Mouse (Mus musculus) midbrain, postnatal 0 days (tissue): ENCODE measurements around the gene Plekho2. TPM values are rescaled to one million over a fixed set of nuclear protein-coding genes. Genes with fewer than 3 reads are reported as not detected.

ENCODE experiments used
- ATAC-seq: fragments of 200-750 bp; cut with Nextera tagmentation; 2 replicates; pipeline ENCODE4 v1.8.0; 2017; ENCODE audit warnings: moderate number of reproducible peaks, mild to moderate bottlenecking, moderate TSS enrichment, moderate library complexity; ENCODE audit not compliant: low FRiP score
- DNase-seq: peaks from one replicate; pipeline ENCODE4 v3.0.0-alpha.2; 2015; ENCODE audit warnings: low spot score
- H3K27ac ChIP-seq: fragments of 300-500 bp; sonication (generic); 2 replicates; pipeline ENCODE4 v1.5.1; 2014; ENCODE audit warnings: low read depth, mild to moderate bottlenecking, low read length, mixed read lengths
- H3K27me3 ChIP-seq: fragments of 300-500 bp; sonication (generic); 2 replicates; pipeline ENCODE4 v1.6.1; 2014; ENCODE audit warnings: low read length, control low read depth, mixed read lengths; ENCODE audit not compliant: insufficient read depth
- H3K36me3 ChIP-seq: fragments of 300-500 bp; sonication (generic); 2 replicates; pipeline ENCODE4 v1.6.1; 2014; ENCODE audit warnings: low read length, control low read depth, mixed read lengths; ENCODE audit not compliant: insufficient read depth
- H3K4me1 ChIP-seq: fragments of 300-500 bp; sonication (generic); 2 replicates; pipeline ENCODE4 v1.6.1; 2014; ENCODE audit warnings: mild to moderate bottlenecking, control low read depth, antibody characterized with exemption, low read length, mixed read lengths; ENCODE audit not compliant: insufficient read depth
- H3K4me2 ChIP-seq: fragments of 300-500 bp; sonication (generic); 2 replicates; pipeline ENCODE4 v1.6.1; 2014; ENCODE audit warnings: low read depth, mild to moderate bottlenecking, low read length, mixed read lengths; ENCODE audit not compliant: poor library complexity, severe bottlenecking
- H3K4me3 ChIP-seq: fragments of 300-500 bp; sonication (generic); 2 replicates; pipeline ENCODE4 v1.5.1; 2014; ENCODE audit warnings: low read depth, mild to moderate bottlenecking, low read length, moderate library complexity
- H3K9ac ChIP-seq: fragments of 300-500 bp; sonication (generic); replicated peaks from 2 replicates; pipeline ENCODE4 v1.6.1; 2014; ENCODE audit warnings: mild to moderate bottlenecking, low read length, moderate library complexity, mixed read lengths; ENCODE audit not compliant: poor library complexity, severe bottlenecking
- H3K9me3 ChIP-seq: fragments of 300-500 bp; sonication (generic); 2 replicates; pipeline ENCODE4 v1.6.1; 2016; ENCODE audit warnings: low read length, control low read depth
- CTCF ChIP-seq: IDR thresholded peaks from 2 replicates; pipeline ENCODE4 v1.5.1; 2016; ENCODE audit warnings: antibody characterized with exemption, mild to moderate bottlenecking
- WGBS: fragments of 180-500 bp; shearing (Covaris S2); extraction: QIAGEN DNeasy Blood & Tissue Kit; methylation state at CpG from one replicate; pipeline ENCODE4 v1.1.7; 2014; 5-methylcytosine and 5-hydroxymethylcytosine counted together
- polyA plus RNA-seq: library from polyadenylated mRNA; unstranded; fragments of >200 nt; fragmentation: Nextera tagmentation; extraction: Ambion mirVana; gene quantifications from 2 replicates; pipeline ENCODE4 v1.2.1, GENCODE M21; 2015
- total RNA-seq: library from RNA; depleted of rRNA; stranded (reverse); fragments of >200 nt; gene quantifications from 2 replicates; pipeline ENCODE4 v1.2.3, GENCODE M21; 2014

Gene Plekho2
- total and polyA plus RNA-seq, 2 experiments from 2014 or later = 3.1 to 9.0 TPM

DNA sequence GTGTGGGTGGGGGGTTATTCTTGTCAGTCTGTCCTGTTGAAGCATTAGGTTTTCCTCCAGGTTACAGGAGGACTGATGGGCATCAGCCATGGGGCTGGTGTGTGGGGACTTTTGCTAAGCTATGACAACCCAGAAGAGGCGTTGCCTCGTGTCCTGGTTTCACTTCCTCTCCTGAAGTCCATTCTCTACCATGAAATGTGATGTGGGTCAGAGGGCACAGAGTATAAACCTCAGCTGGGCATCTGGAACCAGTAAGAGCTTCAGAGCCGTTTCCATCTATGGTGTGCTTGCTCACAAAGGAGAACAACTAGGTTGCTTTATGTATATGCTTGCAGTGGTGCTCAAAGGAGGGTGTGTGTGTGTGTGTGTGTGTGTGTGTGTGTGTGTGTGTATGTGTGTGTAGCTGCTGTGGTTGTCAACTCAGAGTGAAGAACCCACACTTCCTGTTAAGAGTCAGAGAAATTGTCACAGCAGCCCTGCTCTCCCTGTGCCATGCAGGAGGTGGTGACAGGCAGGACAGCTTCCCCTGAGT is 44.6 kb downstream of the Plekho2 start:
- Histone ChIP-seq H3K9me3 (no peaks in the 10 kb centered on the region), H3K9ac (no peak overlapping the region), H3K27me3 (no peaks in the 10 kb centered on the region), H3K27ac (no peak overlapping the region), H3K4me3 (no peak overlapping the region), H3K36me3 (no peaks in the 10 kb centered on the region), H3K4me2 (no peak overlapping the region), H3K4me1 (no peaks in the 10 kb centered on the region)
- DNase-seq (no peak), ATAC-seq (no peak)
- 74% methylated on average over 3 of the region's 3 CpGs for whole genome bisulfite sequencing
- TF ChIP-seq CTCF = no peak

DNA sequence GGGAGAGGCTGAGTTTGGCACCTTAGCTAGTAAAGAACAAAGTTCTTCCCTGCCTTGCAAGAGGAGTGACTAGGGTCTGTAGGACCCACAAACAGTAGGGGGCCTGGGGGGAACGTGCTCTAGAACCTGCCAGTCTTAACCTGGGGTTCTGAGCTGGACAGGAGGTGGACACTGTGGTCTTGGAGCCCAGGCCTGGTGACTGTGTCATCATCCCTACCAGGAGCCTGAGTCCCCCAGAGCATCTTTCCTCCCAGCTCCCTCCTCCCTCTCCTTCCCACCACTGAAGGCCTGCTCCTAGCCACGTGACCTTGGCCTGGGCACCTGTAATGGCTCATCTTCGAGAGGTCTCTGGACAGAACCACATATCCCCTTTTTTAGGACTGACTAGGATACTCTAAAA is 45.7 kb downstream of the Plekho2 start:
- DNase-seq (no peak), ATAC-seq (no peak)
- Histone ChIP-seq H3K9ac (no peak overlapping the region), H3K4me1 (no peaks in the 10 kb centered on the region), H3K36me3 (no peaks in the 10 kb centered on the region), H3K4me2 (no peak overlapping the region), H3K27ac (no peak overlapping the region), H3K27me3 (no peaks in the 10 kb centered on the region), H3K4me3 (no peak overlapping the region), H3K9me3 (no peaks in the 10 kb centered on the region)
- no peak for TF ChIP-seq CTCF
- WGBS = 83% methylated on average over 3 of the region's 3 CpGs

DNA sequence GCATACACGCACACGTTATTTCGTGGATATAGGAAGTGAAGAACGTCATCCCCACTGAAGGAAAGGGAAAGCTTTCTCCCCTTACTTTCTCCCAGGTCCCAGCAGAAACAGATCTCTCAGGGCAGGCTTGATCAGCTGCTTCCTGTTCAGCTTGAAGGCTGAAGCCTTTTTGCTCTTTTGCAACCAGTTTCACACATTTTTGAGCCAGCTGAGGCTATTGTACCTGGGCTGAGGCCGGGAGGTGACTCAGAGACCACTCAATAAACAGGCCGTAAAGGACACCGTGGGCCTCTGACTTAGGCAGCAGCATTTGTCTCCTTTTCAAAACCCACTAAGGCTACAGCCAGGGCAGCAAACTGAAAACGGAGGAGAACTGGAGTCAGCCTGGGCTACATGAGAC is 46.9 kb downstream of the Plekho2 start:
- H3K9me3 ChIP-seq = no peaks in the 10 kb centered on the region
- 85% methylated on average over 8 of the region's 8 CpGs for WGBS
- ATAC-seq (no peak), DNase-seq (no peak)
- H3K4me3 ChIP-seq = no peak overlapping the region
- no peaks in the 10 kb centered on the region for H3K4me1 ChIP-seq
- no peak overlapping the region for H3K27ac ChIP-seq
- H3K36me3 ChIP-seq = no peaks in the 10 kb centered on the region
- H3K27me3 ChIP-seq = no peaks in the 10 kb centered on the region
- no peak overlapping the region for H3K9ac ChIP-seq
- TF ChIP-seq CTCF = no peak
- H3K4me2 ChIP-seq = no peak overlapping the region

DNA sequence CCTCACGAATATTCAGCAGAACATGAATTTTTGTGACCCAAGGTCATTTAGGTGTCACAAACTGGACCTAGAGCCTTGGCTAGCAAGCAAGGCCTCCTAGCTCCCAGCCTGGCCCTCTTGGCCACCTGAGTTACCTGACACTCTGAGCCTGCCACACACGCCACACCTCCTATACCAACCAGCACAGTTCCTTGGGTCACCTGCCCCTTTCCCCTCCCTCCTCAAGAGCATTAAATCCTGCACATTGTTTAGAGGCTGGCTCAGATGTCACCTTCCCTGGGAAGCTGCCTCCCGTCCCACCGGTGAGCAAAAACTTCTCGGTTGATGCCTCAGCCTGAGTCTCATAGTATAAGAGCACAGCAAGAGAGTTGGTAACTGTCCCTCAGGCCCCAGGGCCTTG is 48.6 kb downstream of the Plekho2 start:
- H3K27me3 ChIP-seq = no peaks in the 10 kb centered on the region
- no peak overlapping the region for H3K4me3 ChIP-seq
- no peaks in the 10 kb centered on the region for H3K4me1 ChIP-seq
- ATAC-seq (no peak), DNase-seq (no peak)
- WGBS = 88% methylated on average over 5 of the region's 5 CpGs
- no peaks in the 10 kb centered on the region for H3K36me3 ChIP-seq
- H3K27ac ChIP-seq = no peak overlapping the region
- H3K4me2 ChIP-seq = no peak overlapping the region
- H3K9ac ChIP-seq = no peak overlapping the region
- H3K9me3 ChIP-seq = no peaks in the 10 kb centered on the region
- no peak for TF ChIP-seq CTCF

DNA sequence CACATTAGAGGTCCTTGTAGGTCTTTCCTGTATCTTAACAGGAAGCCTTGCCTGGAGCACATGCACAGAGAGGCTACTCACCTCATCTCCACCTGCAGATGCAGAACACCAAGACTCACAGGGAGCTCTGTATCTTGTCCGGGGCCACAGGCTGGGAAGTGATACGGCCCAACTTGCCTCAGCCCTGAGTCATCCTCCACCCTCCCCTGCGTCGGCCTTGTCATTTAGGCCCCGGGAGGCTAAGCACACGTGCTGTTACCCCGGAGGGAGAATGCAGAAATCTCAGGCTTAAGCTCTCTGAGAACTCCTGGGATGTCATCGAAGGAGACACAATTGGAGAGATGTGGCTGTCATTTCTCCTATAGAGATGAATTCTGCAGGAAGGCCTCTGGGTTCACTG is 50.2 kb downstream of the Plekho2 start:
- WGBS = 52% methylated on average over 8 of the region's 8 CpGs

DNA sequence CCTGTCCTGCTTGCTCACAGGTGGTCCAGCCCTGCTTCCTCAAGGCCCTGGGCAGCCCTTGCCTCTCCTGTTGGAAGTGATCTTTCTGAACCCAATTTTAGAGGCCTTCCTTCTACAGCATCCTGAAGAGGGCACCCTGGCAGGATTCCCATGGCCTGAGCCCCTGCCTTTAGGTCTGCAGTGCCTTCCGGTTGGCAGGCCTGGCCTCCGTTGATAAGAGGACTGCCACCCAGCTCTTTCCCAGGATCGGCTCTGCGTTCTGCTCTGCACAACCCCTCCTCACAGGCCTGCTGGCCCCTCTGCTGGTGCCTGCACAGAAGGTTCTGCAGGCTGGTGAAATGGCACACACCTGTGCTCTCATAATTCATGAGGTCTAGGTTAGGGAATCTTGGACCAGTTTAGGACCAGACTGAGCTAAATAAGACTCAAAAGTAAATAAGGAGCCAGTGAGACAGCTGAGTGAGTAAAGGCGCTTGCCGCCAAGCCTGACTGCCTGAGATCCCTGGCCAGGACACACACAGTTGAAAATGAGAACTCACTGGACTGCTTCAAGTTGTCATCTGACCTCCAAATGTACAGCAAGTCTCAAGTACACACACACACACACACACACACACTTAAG is 51.3 kb downstream of the Plekho2 start:
- no peak overlapping the region for H3K9ac ChIP-seq
- DNase-seq (no peak), ATAC-seq (no peak)
- no peak overlapping the region for H3K27ac ChIP-seq
- H3K4me3 ChIP-seq = no peak overlapping the region
- H3K9me3 ChIP-seq = no peaks in the 10 kb centered on the region
- no peaks in the 10 kb centered on the region for H3K27me3 ChIP-seq
- H3K4me1 ChIP-seq = no peaks in the 10 kb centered on the region
- 84% methylated on average over 6 of the region's 6 CpGs for WGBS
- no peak overlapping the region for H3K4me2 ChIP-seq
- no peak for TF ChIP-seq CTCF
- no peaks in the 10 kb centered on the region for H3K36me3 ChIP-seq

More for the DNA sequence above, 50.2 kb downstream of the Plekho2 start:
- H3K4me2 ChIP-seq = no peak overlapping the region
- ATAC-seq (no peak), DNase-seq (no peak)
- no peaks in the 10 kb centered on the region for H3K9me3 ChIP-seq
- no peaks in the 10 kb centered on the region for H3K4me1 ChIP-seq
- H3K9ac ChIP-seq = no peak overlapping the region
- no peak for TF ChIP-seq CTCF
- H3K27me3 ChIP-seq = no peaks in the 10 kb centered on the region
- no peak overlapping the region for H3K27ac ChIP-seq
- H3K36me3 ChIP-seq = no peaks in the 10 kb centered on the region
- no peak overlapping the region for H3K4me3 ChIP-seq
